Mouse (Mus musculus) 3T3-L1 (cell line): ENCODE results near the gene Ugt2b36.
"Not testable (repeated sequence)": the region's sequence is repeated elsewhere in the genome, so short reads cannot be mapped to it uniquely, and the experiment has no call there.

Source experiments
- DNase-seq: peaks from one replicate; pipeline ENCODE4 v3.0.0-alpha.2; 2015; ENCODE audit warnings: low read depth, low spot score

The Ugt2b36 gene

GRCm38 (mm10) chr5:87092346-87093027 is at the start of gene Ugt2b36:
Gene Ugt2b36 (minus strand): TSS chr5:87092555.
- no peak for DNase-seq

GRCm38 (mm10) chr5:87140196-87140595 is 47.8 kb upstream of the Ugt2b36 start, which contains the start of gene Ugt2b5:
Gene Ugt2b5 (minus strand): TSS chr5:87140318.
- DNase-seq, result not testable (repeated sequence)

- not testable (repeated sequence) for DNase-seq
These were observed 11.3 kb upstream of the Ugt2b36 start for GRCm38 (mm10) chr5:87103697-87104096.

GRCm38 (mm10) chr5:87091111-87091510 is 1.2 kb downstream of the Ugt2b36 start:
- no peak for DNase-seq

- no peak for DNase-seq
These were observed 3.1 kb downstream of the Ugt2b36 start for GRCm38 (mm10) chr5:87089264-87089663.

DNA sequence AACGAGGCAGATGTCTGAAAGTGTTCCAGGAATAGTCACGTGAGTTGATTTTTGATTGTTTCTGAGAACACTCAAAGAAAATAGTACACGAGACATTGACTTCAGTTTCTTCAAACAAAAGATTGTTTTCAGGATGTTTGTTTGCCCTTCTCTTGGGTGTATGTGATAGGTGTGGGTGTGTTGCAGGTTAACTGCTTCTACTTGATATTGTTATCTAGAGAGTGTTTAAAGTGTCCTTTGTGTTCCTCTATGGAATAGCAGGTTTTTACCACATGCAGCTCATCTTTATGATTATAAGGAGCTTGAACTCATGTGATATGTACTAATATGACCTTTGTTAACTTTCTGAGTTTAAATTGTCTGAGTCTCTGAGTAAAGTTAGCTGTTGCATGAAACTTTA is 6.1 kb downstream of the Ugt2b36 start:
- DNase-seq, result no peak

DNA sequence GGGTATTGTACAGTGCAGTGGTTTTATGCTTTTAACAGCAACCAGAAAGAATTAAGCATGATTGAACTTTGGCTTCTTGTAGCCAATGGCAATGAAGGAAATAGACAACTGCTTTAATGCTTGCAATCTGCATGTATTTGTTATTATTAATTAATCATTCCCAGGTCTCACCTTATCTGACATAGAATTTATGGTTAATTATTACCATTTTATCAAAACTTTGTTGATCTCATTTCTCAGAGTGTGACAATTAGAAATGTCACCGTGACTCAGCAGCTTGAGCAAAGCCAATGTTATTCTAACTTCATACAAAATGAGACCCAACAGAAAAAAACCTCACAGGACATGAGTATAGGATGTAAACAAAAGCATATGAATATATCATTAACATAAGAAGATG is 61.7 kb downstream of the Ugt2b36 start:
- DNase-seq, result no peak

DNA sequence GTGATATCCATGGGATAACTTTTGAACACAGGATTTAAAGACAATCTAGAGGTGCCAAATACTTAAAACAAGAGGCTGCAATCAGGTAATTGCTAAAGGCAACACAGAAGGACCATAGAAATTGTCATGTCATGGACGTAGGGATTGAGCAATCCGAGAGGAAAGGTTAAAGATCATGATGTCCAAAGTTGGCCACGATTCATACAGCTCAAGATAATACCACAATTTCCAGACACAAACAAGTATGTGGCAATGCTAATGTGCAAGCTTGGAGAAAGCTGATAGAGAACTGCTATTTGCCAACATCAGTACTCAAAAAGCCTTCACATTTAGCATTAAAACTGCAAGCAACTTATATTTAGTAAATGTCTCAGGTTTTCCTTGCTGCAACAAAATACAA is 65.0 kb downstream of the Ugt2b36 start:
- no peak for DNase-seq
